Mouse (Mus musculus) brain, embryonic 14.5 days (tissue): Measurements from ENCODE around the gene Unc13c.

ENCODE experiments used
- CTCF ChIP-seq: fragments of 200-500 bp; IDR thresholded peaks from 2 replicates; pipeline ENCODE4 v1.5.1; 2012; ENCODE audit warnings: inconsistent platforms, mild to moderate bottlenecking, moderate library complexity, borderline replicate concordance; ENCODE audit not compliant: insufficient read depth, insufficient read length; ENCODE audit errors: extremely low read depth
- POLR2A ChIP-seq: fragments of 200-500 bp; IDR thresholded peaks from 2 replicates; pipeline ENCODE4 v1.6.1; 2012; ENCODE audit warnings: mild to moderate bottlenecking, inconsistent platforms, borderline replicate concordance; ENCODE audit not compliant: poor library complexity, insufficient read depth, insufficient read length, severe bottlenecking; ENCODE audit errors: extremely low read depth

- TF ChIP-seq POLR2A, result no peak
- TF ChIP-seq CTCF, result no peak
Observed at GRCm38 (mm10) chr9:73680545-73681495, 287.9 kb downstream of the Unc13c start.
